Mouse (Mus musculus): ENCODE results near the gene Ccl24. TPM values are rescaled to one million over a fixed set of nuclear protein-coding genes. Genes with fewer than 3 reads are reported as not detected.
A peak's percentile ranks its signal among the peaks of the same experiment; 100 is the strongest.
"Not testable (repeated sequence)": the region's sequence is repeated elsewhere in the genome, so short reads cannot be mapped to it uniquely, and the experiment has no call there.

The Ccl24 gene
- 0.23 and 0.60 TPM in 2 replicates for polyA plus RNA-seq (2012; rRNA removed)

- DNase-seq (ENCODE audit: extremely low spot score in 1 of 2, low spot score in 1 of 2) = no peak
These were observed at the start of gene Ccl24 for GRCm38 (mm10) chr5:135573006-135573405. Gene Ccl24, minus strand, starts transcription at chr5:135573049.

GRCm38 (mm10) chr5:135621725-135622124, 48.9 kb upstream of the Ccl24 start:
- DNase-seq (ENCODE audit: extremely low spot score in 1 of 2, low spot score in 1 of 2) = peak in 1 of 2 experiments; percentile 56

- no peak for DNase-seq (ENCODE audit: extremely low spot score in 1 of 2, low spot score in 1 of 2)
These were observed 47.7 kb upstream of the Ccl24 start for GRCm38 (mm10) chr5:135620526-135620925.

GRCm38 (mm10) chr5:135619741-135620140, 46.9 kb upstream of the Ccl24 start:
- DNase-seq (ENCODE audit: extremely low spot score in 1 of 2, low spot score in 1 of 2) = not testable (repeated sequence)

- no peak for DNase-seq (ENCODE audit: extremely low spot score in 1 of 2, low spot score in 1 of 2)
These were observed 36.9 kb upstream of the Ccl24 start for GRCm38 (mm10) chr5:135609794-135610193.

- no peak for DNase-seq (ENCODE audit: extremely low spot score in 1 of 2, low spot score in 1 of 2)
These were observed 34.7 kb upstream of the Ccl24 start for GRCm38 (mm10) chr5:135607581-135607980.

- not testable (repeated sequence) for DNase-seq (ENCODE audit: extremely low spot score in 1 of 2, low spot score in 1 of 2)
These were observed 33.9 kb upstream of the Ccl24 start for GRCm38 (mm10) chr5:135606717-135607116.

- not testable (repeated sequence) for DNase-seq (ENCODE audit: extremely low spot score in 1 of 2, low spot score in 1 of 2)
These were observed 31.8 kb upstream of the Ccl24 start for GRCm38 (mm10) chr5:135604643-135605042.

- no peak for DNase-seq (ENCODE audit: extremely low spot score in 1 of 2, low spot score in 1 of 2)
These were observed 17.3 kb upstream of the Ccl24 start for GRCm38 (mm10) chr5:135589996-135590784.

GRCm38 (mm10) chr5:135587764-135588163, 14.9 kb upstream of the Ccl24 start:
- DNase-seq (ENCODE audit: extremely low spot score in 1 of 2, low spot score in 1 of 2) = no peak

GRCm38 (mm10) chr5:135585691-135586090, 12.8 kb upstream of the Ccl24 start:
- DNase-seq (ENCODE audit: extremely low spot score in 1 of 2, low spot score in 1 of 2) = no peak

- peak in 1 of 2 experiments; percentile 25 for DNase-seq (ENCODE audit: extremely low spot score in 1 of 2, low spot score in 1 of 2)
These were observed 9.5 kb upstream of the Ccl24 start for GRCm38 (mm10) chr5:135582330-135582729.

- peak; percentile 19 to 62 for DNase-seq (ENCODE audit: extremely low spot score in 1 of 2, low spot score in 1 of 2)
These were observed 6.5 kb upstream of the Ccl24 start for GRCm38 (mm10) chr5:135579331-135579751.

- DNase-seq (ENCODE audit: extremely low spot score in 1 of 2, low spot score in 1 of 2) = no peak
These were observed 3.2 kb upstream of the Ccl24 start for GRCm38 (mm10) chr5:135576055-135576454.

- DNase-seq (ENCODE audit: extremely low spot score in 1 of 2, low spot score in 1 of 2) = peak in 1 of 2 experiments; percentile 41
These were observed 4.2 kb downstream of the Ccl24 start for GRCm38 (mm10) chr5:135568698-135569097.

GRCm38 (mm10) chr5:135567556-135568265, 5.1 kb downstream of the Ccl24 start:
- DNase-seq (ENCODE audit: extremely low spot score in 1 of 2, low spot score in 1 of 2) = no peak

GRCm38 (mm10) chr5:135563469-135563868, 9.4 kb downstream of the Ccl24 start, which contains the start of gene Ccl26:
Gene Ccl26, minus strand, starts transcription at chr5:135563569.
- DNase-seq (ENCODE audit: extremely low spot score in 1 of 2, low spot score in 1 of 2) = no peak

GRCm38 (mm10) chr5:135557671-135558070, 15.2 kb downstream of the Ccl24 start:
- DNase-seq (ENCODE audit: extremely low spot score in 1 of 2, low spot score in 1 of 2) = no peak

GRCm38 (mm10) chr5:135557051-135557450, 15.8 kb downstream of the Ccl24 start:
- DNase-seq (ENCODE audit: extremely low spot score in 1 of 2, low spot score in 1 of 2) = no peak

GRCm38 (mm10) chr5:135556259-135556658, 16.6 kb downstream of the Ccl24 start:
- no peak for DNase-seq (ENCODE audit: extremely low spot score in 1 of 2, low spot score in 1 of 2)

- no peak for DNase-seq (ENCODE audit: extremely low spot score in 1 of 2, low spot score in 1 of 2)
These were observed 21.3 kb downstream of the Ccl24 start for GRCm38 (mm10) chr5:135551591-135551990.

All from frontal cortex, adult 2 months (tissue).